Mouse (Mus musculus) retina, postnatal 7 days (tissue): ENCODE results near the gene Asb16.

Experiments
- DNase-seq: peaks from one replicate; pipeline ENCODE4 v3.0.0-alpha.2; 2012; ENCODE audit warnings: low read depth, low spot score

The Asb16 gene

GRCm38 (mm10) chr11:102310768-102311695 is 42.5 kb downstream of the Asb16 start:
- DNase-seq = no peak

GRCm38 (mm10) chr11:102311966-102312365 is 43.4 kb downstream of the Asb16 start:
- DNase-seq = no peak

GRCm38 (mm10) chr11:102312586-102312985 is 44.0 kb downstream of the Asb16 start:
- DNase-seq = no peak

GRCm38 (mm10) chr11:102314321-102314720 is 45.8 kb downstream of the Asb16 start:
- DNase-seq = no peak

- no peak for DNase-seq
Measured at GRCm38 (mm10) chr11:102315690-102316571, 47.4 kb downstream of the Asb16 start.

GRCm38 (mm10) chr11:102316572-102317297 is 48.2 kb downstream of the Asb16 start:
- peak; percentile 64 for DNase-seq

- peak; percentile 43 for DNase-seq
Measured at GRCm38 (mm10) chr11:102317298-102317900, 48.9 kb downstream of the Asb16 start.

GRCm38 (mm10) chr11:102317901-102318575 is 49.5 kb downstream of the Asb16 start:
- DNase-seq = peak; percentile 55

GRCm38 (mm10) chr11:102318576-102319409 is 50.2 kb downstream of the Asb16 start:
- peak; percentile 32 for DNase-seq

GRCm38 (mm10) chr11:102319410-102319792 is 50.9 kb downstream of the Asb16 start, which contains the start of gene Ubtf:
Gene Ubtf, minus strand, starts transcription at chr11:102319742.
- DNase-seq = peak; percentile 81

GRCm38 (mm10) chr11:102319941-102320685 is 51.6 kb downstream of the Asb16 start:
- peak; percentile 53 for DNase-seq

GRCm38 (mm10) chr11:102320686-102321005 is 52.1 kb downstream of the Asb16 start:
- DNase-seq = peak; percentile 42

- DNase-seq = no peak
Measured at GRCm38 (mm10) chr11:102321931-102322330, 53.4 kb downstream of the Asb16 start.

GRCm38 (mm10) chr11:102323516-102323915 is 55.0 kb downstream of the Asb16 start:
- DNase-seq = no peak

GRCm38 (mm10) chr11:102327250-102327649 is 58.7 kb downstream of the Asb16 start:
- DNase-seq = no peak

- DNase-seq = no peak
Measured at GRCm38 (mm10) chr11:102327839-102328238, 59.3 kb downstream of the Asb16 start.
